Mouse (Mus musculus) thymus, postnatal 0 days (tissue): ENCODE measurements at regions not wholly inside any gene's neighbourhood (a gene's known extent, or its start where the extent isn't known, plus 50 kb on each side); places are given as distances from the start of the nearest gene placed in this dataset.

Experiments used
- DNase-seq: peaks from one replicate; pipeline ENCODE4 v3.0.0-alpha.2; 2015; ENCODE audit warnings: low spot score

DNA sequence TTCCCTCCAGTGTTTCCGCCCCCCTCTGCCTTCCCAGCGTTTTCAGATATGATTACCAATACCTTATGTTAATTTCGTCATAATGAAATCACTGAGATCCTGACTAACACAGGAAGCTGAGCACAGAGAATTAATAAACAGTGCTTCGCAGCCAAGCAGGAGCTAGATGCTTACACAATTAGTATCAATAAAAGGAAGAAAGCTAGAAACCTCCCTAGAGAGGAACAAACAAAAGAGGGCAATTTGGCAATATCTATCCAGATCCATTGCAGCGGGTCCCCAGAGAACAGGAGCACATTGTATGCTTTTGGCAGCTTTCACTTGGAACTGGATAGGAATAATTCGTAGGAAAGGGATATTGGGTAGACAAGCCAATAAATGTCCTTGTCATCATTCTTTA is 159.1 kb upstream of the Kbtbd8 start:
- no peak for DNase-seq

- DNase-seq = no peak
These were observed 159.8 kb upstream of the Kbtbd8 start for GRCm38 (mm10) chr6:94957172-94957668.

- DNase-seq = no peak
These were observed 162.5 kb upstream of the Kbtbd8 start for GRCm38 (mm10) chr6:94954580-94954979.

- no peak for DNase-seq
These were observed 163.4 kb upstream of the Kbtbd8 start for GRCm38 (mm10) chr6:94953658-94954057.

GRCm38 (mm10) chr6:94951971-94952768 is 164.9 kb upstream of the Kbtbd8 start:
- no peak for DNase-seq

DNA sequence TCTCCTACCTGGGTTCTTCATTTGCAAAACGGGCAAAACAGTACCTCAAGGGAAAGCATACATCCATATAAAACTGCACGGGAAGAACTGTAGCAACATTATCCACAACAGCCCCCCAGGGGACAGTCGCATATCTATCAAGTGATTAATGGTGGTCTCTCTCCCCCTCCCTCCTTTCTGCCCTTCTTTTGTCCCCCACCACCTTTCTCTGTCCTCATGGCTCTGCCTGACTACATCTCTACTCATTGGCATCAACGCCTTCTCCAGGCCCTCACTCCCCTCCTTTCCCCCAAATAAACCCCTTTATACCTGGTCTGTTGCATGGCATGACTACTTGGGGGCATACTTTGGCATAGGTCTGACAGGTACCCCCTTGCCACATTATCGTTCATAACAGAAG is 166.1 kb upstream of the Kbtbd8 start:
- no peak for DNase-seq

GRCm38 (mm10) chr6:94950319-94950718 is 166.7 kb upstream of the Kbtbd8 start:
- DNase-seq = no peak

- no peak for DNase-seq
These were observed 170.6 kb upstream of the Kbtbd8 start for GRCm38 (mm10) chr6:94946352-94946900.

DNA sequence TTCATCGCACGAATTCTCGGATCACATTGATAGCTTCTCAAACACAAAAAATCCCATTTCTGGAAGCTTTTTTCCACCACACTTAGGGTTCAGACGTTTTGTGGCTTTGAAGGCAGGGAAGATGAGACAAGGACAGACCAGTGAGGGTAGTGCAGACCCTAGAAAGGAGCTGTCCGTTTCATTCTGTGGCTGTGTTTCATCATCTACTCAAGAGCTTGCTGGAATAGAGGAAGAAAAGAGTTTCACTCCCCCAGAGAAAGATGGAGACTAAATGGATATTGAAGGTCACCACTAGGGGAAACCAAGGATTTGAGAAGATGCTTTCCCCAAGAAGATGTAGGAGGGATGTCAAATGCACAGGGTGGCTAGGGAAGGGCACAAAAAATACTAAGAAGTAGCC is 171.3 kb upstream of the Kbtbd8 start:
- DNase-seq = no peak

DNA sequence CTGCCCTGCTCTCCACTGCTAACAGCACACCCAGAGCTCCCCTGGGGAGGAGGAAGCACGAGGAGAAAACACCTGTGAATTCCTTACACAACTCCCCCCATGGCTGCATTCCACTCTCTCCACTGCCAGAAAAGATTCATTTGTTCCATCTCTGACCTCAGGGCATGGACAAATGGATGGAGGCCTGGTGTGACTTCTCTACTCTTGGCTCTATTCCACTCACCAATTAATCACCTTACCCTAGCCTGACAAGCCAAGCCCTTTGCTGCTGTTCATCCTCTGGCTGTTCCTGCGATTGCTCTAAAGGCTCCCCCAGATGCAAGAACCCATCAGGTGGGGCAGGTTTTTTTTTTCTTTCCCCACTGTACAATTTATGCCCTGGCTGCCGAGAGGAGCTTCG is 172.8 kb upstream of the Kbtbd8 start:
- DNase-seq = no peak

GRCm38 (mm10) chr6:94938949-94939348 is 178.1 kb upstream of the Kbtbd8 start:
- no peak for DNase-seq

GRCm38 (mm10) chr6:94936206-94936605 is 180.8 kb upstream of the Kbtbd8 start:
- no peak for DNase-seq

DNA sequence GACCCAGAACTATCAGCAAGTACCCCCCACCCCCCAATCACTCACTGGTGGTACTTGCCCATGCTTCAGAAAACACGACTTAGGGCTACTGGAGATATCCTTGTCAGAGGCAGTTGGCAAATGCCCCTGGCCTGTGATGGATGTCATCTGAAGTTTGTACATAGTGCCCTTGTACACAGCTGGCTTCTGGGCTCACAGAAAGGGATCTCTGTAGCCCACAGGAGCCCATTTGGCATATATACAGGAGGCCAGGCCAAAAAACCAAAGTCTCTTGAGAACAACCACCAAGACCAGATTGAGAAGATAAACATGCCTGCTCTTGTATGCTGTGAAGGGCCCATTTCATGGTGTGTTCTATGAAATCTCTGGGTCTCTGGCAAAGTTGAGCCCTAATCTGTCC is 181.3 kb upstream of the Kbtbd8 start:
- DNase-seq = no peak

GRCm38 (mm10) chr6:94927811-94928210 is 189.2 kb upstream of the Kbtbd8 start:
- no peak for DNase-seq

DNA sequence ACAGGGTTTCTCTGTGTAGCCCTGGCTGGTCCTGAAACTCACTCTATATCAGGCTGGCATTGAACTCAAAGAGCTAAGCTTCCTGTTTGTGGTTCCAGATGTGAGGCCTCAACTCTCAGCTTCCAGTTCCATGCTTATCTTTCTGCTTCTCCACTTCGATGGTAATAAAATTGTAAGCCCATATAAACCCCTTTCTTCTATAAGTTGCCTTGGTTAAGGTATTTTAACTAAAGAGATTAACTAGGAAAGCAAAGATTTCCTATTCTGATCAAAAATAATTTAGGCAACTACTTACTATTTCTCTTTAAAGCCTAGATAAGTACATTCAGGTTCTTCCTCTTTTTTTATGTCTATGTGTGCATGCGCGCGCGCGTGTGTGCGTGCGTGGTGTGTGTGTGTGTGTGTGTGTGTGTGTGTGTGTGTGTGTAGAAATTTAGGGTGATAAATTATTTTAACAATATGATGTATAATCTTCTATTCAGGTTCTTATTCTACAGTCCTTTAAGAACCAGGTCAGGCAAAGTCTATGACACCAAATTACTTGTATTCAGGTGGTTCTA is 190.3 kb upstream of the Kbtbd8 start:
- DNase-seq = no peak

DNA sequence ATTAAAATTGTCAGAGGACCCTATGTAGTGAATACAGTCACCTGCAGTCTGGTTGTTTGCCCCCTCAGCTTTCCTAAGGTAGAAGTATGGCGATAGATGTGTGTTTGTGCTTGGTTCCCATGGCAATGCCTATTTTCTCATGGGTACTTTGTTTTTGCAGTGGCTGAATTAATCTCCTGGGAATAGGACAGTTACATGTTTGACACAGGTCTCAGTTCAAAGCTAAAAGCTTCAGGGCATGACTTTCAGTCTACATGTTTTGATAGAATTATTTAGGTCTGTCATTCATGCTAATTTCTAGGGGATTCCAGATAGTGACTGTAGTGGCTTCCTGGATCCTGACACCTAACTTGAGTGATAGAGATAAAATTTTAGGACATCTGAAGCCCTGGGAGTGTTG is 191.6 kb upstream of the Kbtbd8 start:
- no peak for DNase-seq

GRCm38 (mm10) chr6:94924338-94925039 is 192.6 kb upstream of the Kbtbd8 start:
- no peak for DNase-seq

- no peak for DNase-seq
These were observed 195.3 kb upstream of the Kbtbd8 start for GRCm38 (mm10) chr6:94921741-94922140.

DNA sequence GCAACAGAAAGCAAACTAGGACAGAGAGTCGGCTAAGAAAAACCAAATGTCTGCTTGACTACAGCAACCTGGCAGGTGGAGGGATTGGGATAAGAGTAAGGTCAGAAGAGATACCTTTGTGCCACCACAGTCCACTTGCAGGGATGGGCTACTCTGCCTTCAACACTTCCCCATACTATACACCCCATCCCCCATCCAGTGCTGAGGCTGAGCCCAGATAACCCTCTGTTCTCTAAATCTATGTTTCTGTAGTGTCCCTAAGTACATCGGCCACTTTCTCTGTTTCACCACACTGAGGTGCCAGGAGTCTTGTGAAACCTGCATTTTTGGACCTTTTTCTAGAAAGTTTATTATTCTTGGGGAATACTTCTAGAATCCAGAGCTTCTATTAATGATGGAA is 196.3 kb upstream of the Kbtbd8 start:
- no peak for DNase-seq

GRCm38 (mm10) chr6:94919194-94919743 is 197.8 kb upstream of the Kbtbd8 start:
- no peak for DNase-seq

DNA sequence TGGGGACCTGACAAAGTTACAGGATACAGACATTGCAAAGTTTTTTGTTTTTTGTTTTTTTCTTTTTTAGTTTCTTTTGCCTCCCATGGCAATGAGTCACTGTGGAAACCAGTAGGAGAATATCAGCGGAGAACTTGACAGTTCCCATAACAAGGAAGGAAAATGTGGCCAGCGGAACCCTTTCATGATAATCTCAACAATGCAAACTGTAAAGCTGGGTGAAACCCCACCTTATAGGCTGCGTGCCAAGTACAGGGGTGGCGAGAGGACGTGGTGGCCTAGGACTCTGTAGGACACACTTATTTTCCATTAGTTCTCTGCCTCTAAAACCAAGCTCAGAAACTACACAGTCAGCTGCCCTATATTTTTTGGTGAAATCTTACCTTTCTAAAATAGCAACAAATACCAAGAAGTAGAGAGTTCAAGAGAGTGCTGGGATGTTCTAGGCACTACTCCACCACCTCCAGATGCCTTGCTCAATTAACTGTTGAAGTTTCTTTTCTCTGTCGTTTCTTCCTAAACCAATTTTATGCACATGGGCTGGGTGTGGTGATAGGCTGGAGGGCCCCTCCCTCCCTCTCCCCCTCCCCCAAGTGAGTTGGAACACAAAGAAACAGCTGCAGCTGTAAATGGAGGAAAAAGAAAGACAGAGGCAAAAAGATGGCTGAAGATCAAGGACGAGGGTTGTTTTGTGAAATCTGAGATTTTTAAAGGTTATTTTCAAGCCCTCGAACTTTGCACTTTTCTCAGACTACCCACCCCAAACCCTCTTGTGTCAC is 201.0 kb upstream of the Kbtbd8 start:
- DNase-seq = no peak
